ENCODE assay signal across 11 mouse cellular contexts in the genomic region with DNA sequence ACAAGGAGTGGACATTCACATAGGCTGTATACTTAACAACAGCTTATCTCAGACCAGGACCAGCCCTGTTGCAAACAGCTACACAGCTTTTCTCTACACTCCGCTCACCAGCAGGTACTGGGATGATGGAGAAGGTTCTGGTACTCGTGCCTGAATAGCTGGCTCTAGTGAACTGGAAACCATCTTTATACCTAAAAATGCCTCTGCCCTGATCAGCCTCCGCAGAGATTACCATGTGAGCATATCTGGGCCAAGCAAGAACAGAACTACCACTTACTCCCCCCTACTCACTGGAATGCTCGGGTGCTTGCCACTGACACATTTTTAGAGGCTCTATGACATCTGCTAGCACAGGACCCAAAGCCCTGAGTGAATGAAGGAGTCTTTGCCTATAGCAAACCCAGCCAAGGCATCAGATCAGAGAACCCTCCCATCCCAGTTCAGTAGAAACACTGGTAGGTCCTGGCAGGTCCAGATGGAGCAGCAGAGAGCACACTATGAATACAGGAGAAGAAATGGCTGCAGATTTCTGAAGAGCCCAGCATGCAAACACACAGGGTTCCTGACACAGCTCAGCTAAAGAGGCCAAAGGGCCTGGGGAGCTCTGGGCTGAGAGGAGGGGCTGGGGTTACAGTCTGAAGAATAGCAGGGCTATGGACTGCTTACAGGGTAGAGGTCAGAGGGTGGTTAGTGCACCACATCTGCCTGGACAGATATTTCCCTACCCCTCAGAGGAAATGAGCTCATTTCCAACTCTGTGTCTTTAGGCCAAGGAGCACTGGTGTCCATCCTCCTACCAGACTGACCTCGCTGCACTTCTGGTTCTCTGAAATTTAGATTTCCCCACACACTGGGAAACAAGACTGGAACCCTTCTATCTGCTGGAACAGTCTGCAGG. TPM values are rescaled to one million over a fixed set of nuclear protein-coding genes. Genes with fewer than 3 reads are reported as not detected.
DNase-seq lines count a peak whose midpoint lies in the region; ATAC-seq and TF ChIP-seq lines count a peak whose summit lies in the region.
"Had no signal": no experiment of that assay in that cellular context is flagged by ENCODE, and none has a peak within 500 bp of the region (broad histone marks: within the 10 kb centered on the region; RNA-seq: fewer than 3 reads in every experiment).

No protein-coding gene starts in this region.

- 0 out of 2 replicates have a peak overlapping the region, but pooled peaks have one; percentile 36 for H3K27ac ChIP-seq in hindbrain, postnatal 0 days
- H3K27ac ChIP-seq in hindbrain, embryonic 14.5 days: no peak overlapping the region
- peak overlapping the region; percentile 26; the same call in 1 of the 2 replicates for H3K27ac ChIP-seq in spleen, adult 2 months (ENCODE audit: insufficient read depth, low read length)
- peak overlapping the region; percentile 57 for H3K27ac ChIP-seq in heart, postnatal 0 days (ENCODE audit: low read depth)
- H3K27ac ChIP-seq: hindbrain, embryonic 15.5 days; limb, embryonic 13.5 days had no signal

- TF ChIP-seq POLR2A in spleen, adult 2 months (IDR thresholded peaks at IDR 0.05; ENCODE audit: low read depth, low read length): no peak

- DNase-seq in hindbrain, postnatal 0 days (ENCODE audit: low spot score): no peak
- no peak for DNase-seq in hindbrain, embryonic 14.5 days (ENCODE audit: low spot score)
- no peak for DNase-seq in spleen, adult 2 months (ENCODE audit: low read depth in 1 of 2, low spot score in 2 of 2)
- DNase-seq in spleen, adult 18-20 months: no peak
- peak; percentile 54 for DNase-seq in heart, postnatal 0 days (ENCODE audit: low spot score)
- DNase-seq in yolk sac, embryonic 10.5 days (ENCODE audit: low spot score): no peak

- TF ChIP-seq EP300 in heart, postnatal 0 days (IDR thresholded peaks at IDR 0.05; ENCODE audit: low read depth): peak; percentile 41; the same call in 1 of the 2 replicates

- no peak overlapping the region for H3K9ac ChIP-seq in hindbrain, postnatal 0 days (replicated peaks; ENCODE audit: low read length)
- H3K9ac ChIP-seq in hindbrain, embryonic 14.5 days: no peak overlapping the region
- no peak overlapping the region for H3K9ac ChIP-seq in heart, postnatal 0 days (replicated peaks; ENCODE audit: low read depth, low read length)
- H3K9ac ChIP-seq: hindbrain, embryonic 15.5 days; limb, embryonic 13.5 days had no signal

- H3K36me3 ChIP-seq in hindbrain, postnatal 0 days (ENCODE audit: insufficient read depth, low read length): no peaks in the 10 kb centered on the region
- no peaks in the 10 kb centered on the region for H3K36me3 ChIP-seq in hindbrain, embryonic 14.5 days (replicated peaks; ENCODE audit: control insufficient read depth, insufficient read depth)
- no peaks in the 10 kb centered on the region for H3K36me3 ChIP-seq in spleen, adult 2 months (ENCODE audit: control insufficient read depth, insufficient read depth, low read length)
- no peaks in the 10 kb centered on the region for H3K36me3 ChIP-seq in heart, postnatal 0 days (replicated peaks; ENCODE audit: control insufficient read depth, insufficient read depth, low read length)
- H3K36me3 ChIP-seq: hindbrain, embryonic 15.5 days had no signal

- peak; percentile 67 for ATAC-seq in hindbrain, postnatal 0 days
- ATAC-seq in hindbrain, embryonic 14.5 days (ENCODE audit: low FRiP score): no peak
- ATAC-seq in heart, postnatal 0 days (ENCODE audit: insufficient read depth, low read depth): peak; percentile 60
- no peak for ATAC-seq in granulocyte monocyte progenitor cell, adult 5-6 weeks (replicated peaks; ENCODE audit: poor library complexity, severe bottlenecking)
- no peak for ATAC-seq in inflammation-experienced regulatory T-cells, adult 6 months

- H3K4me2 ChIP-seq in hindbrain, postnatal 0 days (ENCODE audit: low read depth, low read length): no peak overlapping the region
- no peak overlapping the region for H3K4me2 ChIP-seq in hindbrain, embryonic 14.5 days (replicated peaks)
- no peak overlapping the region for H3K4me2 ChIP-seq in heart, postnatal 0 days (ENCODE audit: low read depth, low read length)
- H3K4me2 ChIP-seq: hindbrain, embryonic 15.5 days; limb, embryonic 13.5 days had no signal

- no peaks in the 10 kb centered on the region for H3K27me3 ChIP-seq in hindbrain, postnatal 0 days (ENCODE audit: insufficient read depth, low read length)
- H3K27me3 ChIP-seq in hindbrain, embryonic 14.5 days (ENCODE audit: control insufficient read depth, insufficient read depth, low read length): no peaks in the 10 kb centered on the region
- no peaks in the 10 kb centered on the region for H3K27me3 ChIP-seq in spleen, adult 2 months (ENCODE audit: control insufficient read depth, insufficient read depth, low read length)
- H3K27me3 ChIP-seq in heart, postnatal 0 days (ENCODE audit: control insufficient read depth, insufficient read depth, low read length): no peaks in the 10 kb centered on the region
- H3K27me3 ChIP-seq: hindbrain, embryonic 15.5 days; limb, embryonic 13.5 days had no signal

- no peaks in the 10 kb centered on the region for H3K9me3 ChIP-seq in hindbrain, postnatal 0 days (ENCODE audit: low read length)
- no peaks in the 10 kb centered on the region for H3K9me3 ChIP-seq in hindbrain, embryonic 14.5 days (ENCODE audit: control insufficient read depth, low read length)
- no peaks in the 10 kb centered on the region for H3K9me3 ChIP-seq in heart, postnatal 0 days (replicated peaks; ENCODE audit: control insufficient read depth, low read length)
- H3K9me3 ChIP-seq: G1E; hindbrain, embryonic 15.5 days; limb, embryonic 13.5 days had no signal

- peak; percentile 47 for TF ChIP-seq CTCF in hindbrain, postnatal 0 days (IDR thresholded peaks at IDR 0.05; ENCODE audit: low read depth)
- TF ChIP-seq CTCF in spleen, adult 2 months (IDR thresholded peaks at IDR 0.05; ENCODE audit: extremely low read depth, insufficient read depth, insufficient read length, insufficient replicate concordance): no peak
- no peak; the same call in 1 of the 2 replicates for TF ChIP-seq CTCF in heart, postnatal 0 days (IDR thresholded peaks at IDR 0.05; ENCODE audit: low read depth)

- peaks cover 13% of the 10 kb centered on the region; the same call in 1 of the 2 replicates for H3K4me1 ChIP-seq in hindbrain, postnatal 0 days (ENCODE audit: insufficient read depth, low read length)
- no peaks in the 10 kb centered on the region for H3K4me1 ChIP-seq in hindbrain, embryonic 14.5 days (replicated peaks; ENCODE audit: control insufficient read depth, insufficient read depth, low read length)
- H3K4me1 ChIP-seq in spleen, adult 2 months (ENCODE audit: control insufficient read depth, insufficient read depth, insufficient read length): peaks cover 31% of the 10 kb centered on the region; the same call in 1 of the 2 replicates
- H3K4me1 ChIP-seq in heart, postnatal 0 days (ENCODE audit: control insufficient read depth, insufficient read depth): peaks cover 52% of the 10 kb centered on the region

- H3K4me3 ChIP-seq in hindbrain, postnatal 0 days (ENCODE audit: low read length): no peak overlapping the region
- no peak overlapping the region for H3K4me3 ChIP-seq in hindbrain, embryonic 14.5 days (replicated peaks; ENCODE audit: low read length)
- no peak overlapping the region for H3K4me3 ChIP-seq in spleen, adult 2 months (ENCODE audit: extremely low read depth, insufficient read depth, insufficient read length)
- no peak overlapping the region for H3K4me3 ChIP-seq in heart, postnatal 0 days (ENCODE audit: low read depth, low read length)
- H3K4me3 ChIP-seq: hindbrain, embryonic 15.5 days; limb, embryonic 13.5 days had no signal

- 81% methylated on average over 5 of the region's 5 CpGs for WGBS in hindbrain, postnatal 0 days
- WGBS in hindbrain, embryonic 14.5 days: 92% methylated on average over 5 of the region's 5 CpGs
- WGBS in spleen, adult 2 months: 89% methylated on average over 5 of the region's 5 CpGs
- WGBS in heart, postnatal 0 days: 67% methylated on average over 5 of the region's 5 CpGs

RNA-seq across cellular contexts. Expression of a gene that starts 14.3 kb away (rescaled TPM):
- total RNA-seq in hindbrain, postnatal 0 days (2014; rRNA removed): 20.9 and 21.0 TPM in 2 replicates
- polyA plus RNA-seq in hindbrain, postnatal 0 days (2015; fragmentation: Nextera tagmentation; extraction: Ambion mirVana): 10.2 and 12.9 TPM in 2 replicates
- polyA plus RNA-seq in hindbrain, embryonic 14.5 days (2014; fragmentation: Nextera tagmentation; extraction: Ambion mirVana): 13.3 and 16.6 TPM in 2 replicates
- 52.4 and 63.2 TPM in 2 replicates for polyA plus RNA-seq in spleen, adult 2 months (2012; rRNA removed)
- 18.6 and 28.6 TPM in 2 replicates for total RNA-seq in heart, postnatal 0 days (2014; rRNA removed; ENCODE audit: low replicate concordance)
- polyA plus RNA-seq in heart, postnatal 0 days (2015; fragmentation: Nextera tagmentation; extraction: Ambion mirVana): 11.4 and 13.1 TPM in 2 replicates
- total RNA-seq in granulocyte monocyte progenitor cell, adult 5-6 weeks (2014; fragmentation: Nextera tagmentation): 20.1 and 27.7 TPM in 2 replicates
- 11.1 and 12.5 TPM in 2 replicates for total RNA-seq in granulocyte monocyte progenitor cell, adult 5-6 weeks (2017)
- 10 to 100 TPM; 53.1 to 85.7 (median 80.7) TPM for polyA plus RNA-seq in inflammation-experienced regulatory T-cells, adult 6 months (2017; shearing (Covaris generic))

RNA-seq across cellular contexts. Expression of a gene that starts 53.1 kb away (rescaled TPM):
- 22.5 and 34.0 TPM in 2 replicates for total RNA-seq in hindbrain, postnatal 0 days (2014; rRNA removed)
- polyA plus RNA-seq in hindbrain, postnatal 0 days (2015; fragmentation: Nextera tagmentation; extraction: Ambion mirVana): 76.7 and 78.2 TPM in 2 replicates
- 85.1 and 86.7 TPM in 2 replicates for polyA plus RNA-seq in hindbrain, embryonic 14.5 days (2014; fragmentation: Nextera tagmentation; extraction: Ambion mirVana)
- polyA plus RNA-seq in spleen, adult 2 months (2012; rRNA removed): 3.3 and 4.6 TPM in 2 replicates
- total RNA-seq in heart, postnatal 0 days (2014; rRNA removed; ENCODE audit: low replicate concordance): 21.1 and 22.7 TPM in 2 replicates
- polyA plus RNA-seq in heart, postnatal 0 days (2015; fragmentation: Nextera tagmentation; extraction: Ambion mirVana): 29.2 and 32.5 TPM in 2 replicates
- 22.1 and 26.8 TPM in 2 replicates for total RNA-seq in granulocyte monocyte progenitor cell, adult 5-6 weeks (2014; fragmentation: Nextera tagmentation)
- 51.4 and 61.2 TPM in 2 replicates for total RNA-seq in granulocyte monocyte progenitor cell, adult 5-6 weeks (2017)
- 10 to 100 TPM; 60.0 to 76.4 (median 74.4) TPM for polyA plus RNA-seq in inflammation-experienced regulatory T-cells, adult 6 months (2017; shearing (Covaris generic))

RNA-seq across cellular contexts. Expression of a gene that starts 59.7 kb away (rescaled TPM):
- total RNA-seq in hindbrain, postnatal 0 days (2014; rRNA removed): 22.2 and 23.6 TPM in 2 replicates
- 33.1 and 36.4 TPM in 2 replicates for polyA plus RNA-seq in hindbrain, postnatal 0 days (2015; fragmentation: Nextera tagmentation; extraction: Ambion mirVana)
- polyA plus RNA-seq in hindbrain, embryonic 14.5 days (2014; fragmentation: Nextera tagmentation; extraction: Ambion mirVana): 36.4 and 44.9 TPM in 2 replicates
- polyA plus RNA-seq in spleen, adult 2 months (2012; rRNA removed): 7.1 and 7.2 TPM in 2 replicates
- 25.7 and 28.9 TPM in 2 replicates for total RNA-seq in heart, postnatal 0 days (2014; rRNA removed; ENCODE audit: low replicate concordance)
- polyA plus RNA-seq in heart, postnatal 0 days (2015; fragmentation: Nextera tagmentation; extraction: Ambion mirVana): 23.3 and 24.1 TPM in 2 replicates
- total RNA-seq in granulocyte monocyte progenitor cell, adult 5-6 weeks (2014; fragmentation: Nextera tagmentation): 43.0 and 44.0 TPM in 2 replicates
- total RNA-seq in granulocyte monocyte progenitor cell, adult 5-6 weeks (2017): 36.1 and 40.2 TPM in 2 replicates
- polyA plus RNA-seq in inflammation-experienced regulatory T-cells, adult 6 months (2017; shearing (Covaris generic)): 10 to 100 TPM; 34.6 to 40.0 (median 35.9) TPM

Comparison
In these comparisons a context has a peak if more than half of its experiments do, and no peak if none do; other contexts are left out.
1. ATAC-seq: peak in hindbrain, postnatal 0 days (single experiment) and heart, postnatal 0 days (single experiment); none in hindbrain, embryonic 14.5 days (single experiment), granulocyte monocyte progenitor cell, adult 5-6 weeks (single experiment) and inflammation-experienced regulatory T-cells, adult 6 months (single experiment).